Mouse (Mus musculus) MEL-GATA-1-ER (cell line): Measurements from ENCODE around the gene Cpped1.

Source experiments
- DNase-seq: peaks from one replicate; pipeline ENCODE4 v3.0.0-alpha.2; 2012; ENCODE audit warnings: low read depth; ENCODE audit errors: extremely low read depth

Gene Cpped1

DNA sequence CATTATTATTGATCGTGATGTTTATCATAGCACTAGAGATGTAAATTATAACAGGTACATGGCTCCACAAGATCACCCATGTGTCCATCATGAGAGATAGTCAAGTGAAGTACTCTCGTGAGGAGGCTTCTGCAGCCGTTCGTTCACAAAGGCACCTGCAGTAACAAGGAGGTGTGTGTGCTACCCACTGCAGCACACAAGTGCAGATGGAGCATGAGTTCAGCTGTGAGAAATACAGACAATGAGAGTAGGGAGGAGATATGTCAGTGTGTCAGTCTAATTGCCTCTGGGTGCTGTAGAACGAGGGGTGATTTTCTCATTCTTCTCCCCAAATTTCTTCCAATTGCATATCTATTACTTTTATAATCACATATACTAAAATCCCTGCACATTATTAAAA is 63.9 kb downstream of the Cpped1 start:
- DNase-seq: no peak

DNA sequence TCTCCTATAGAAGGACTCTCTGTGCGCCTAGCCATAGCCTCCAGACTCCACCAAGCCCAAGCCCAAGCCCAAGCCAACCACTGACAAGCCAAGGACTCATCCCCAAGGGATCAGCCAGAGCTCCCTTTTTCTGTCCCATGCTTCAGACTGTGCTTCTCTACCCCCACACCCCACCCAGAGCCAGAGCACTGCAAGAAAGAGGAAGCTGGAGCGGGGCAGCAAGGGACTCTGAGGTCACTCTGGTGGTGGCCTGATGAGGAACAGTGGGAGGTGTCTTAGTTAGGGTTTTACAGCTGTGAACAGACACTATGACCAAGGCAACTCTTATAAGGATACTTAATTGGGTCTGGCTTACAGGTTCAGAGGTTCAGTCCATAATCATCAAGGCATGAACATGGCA is 65.8 kb downstream of the Cpped1 start:
- DNase-seq: peak; percentile 43

DNA sequence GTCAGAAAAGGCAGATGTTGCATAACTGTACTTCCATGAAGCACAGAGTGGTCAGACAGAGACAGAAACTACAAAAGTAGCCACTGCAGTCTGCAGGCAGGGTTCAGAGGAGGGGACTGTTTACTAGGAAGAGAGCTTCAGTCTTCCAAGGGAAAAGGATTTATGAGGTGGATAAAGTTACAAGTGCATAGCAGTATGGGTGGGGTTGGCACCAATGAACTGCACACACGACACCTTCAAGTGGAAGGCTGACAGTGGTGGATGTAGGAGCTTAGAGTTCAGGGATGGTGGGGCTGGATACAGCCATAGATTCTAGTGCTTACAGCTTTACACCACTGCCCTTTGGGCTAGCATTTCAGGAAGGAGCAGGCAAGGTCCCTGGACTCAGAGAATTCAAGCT is 75.8 kb downstream of the Cpped1 start:
- DNase-seq: no peak

DNA sequence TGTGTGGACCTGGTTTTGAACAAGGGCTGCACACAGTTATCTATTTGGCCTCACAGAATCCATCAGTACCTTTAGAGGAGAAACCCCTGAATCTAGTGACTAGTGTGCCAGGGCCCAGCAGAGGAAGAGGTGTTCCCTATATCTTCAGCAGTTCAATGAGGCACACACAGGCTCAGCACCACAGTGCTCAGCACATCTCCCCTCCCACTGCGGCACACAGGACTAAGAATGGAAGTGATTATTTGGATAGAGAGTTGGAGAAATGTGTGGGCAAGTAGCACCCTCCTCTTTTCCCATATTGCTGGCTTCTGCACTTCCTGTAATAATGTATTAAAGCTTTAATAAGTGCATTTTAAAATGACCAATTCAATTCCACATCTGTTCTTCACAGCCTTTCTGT is 80.4 kb downstream of the Cpped1 start:
- no peak for DNase-seq

DNA sequence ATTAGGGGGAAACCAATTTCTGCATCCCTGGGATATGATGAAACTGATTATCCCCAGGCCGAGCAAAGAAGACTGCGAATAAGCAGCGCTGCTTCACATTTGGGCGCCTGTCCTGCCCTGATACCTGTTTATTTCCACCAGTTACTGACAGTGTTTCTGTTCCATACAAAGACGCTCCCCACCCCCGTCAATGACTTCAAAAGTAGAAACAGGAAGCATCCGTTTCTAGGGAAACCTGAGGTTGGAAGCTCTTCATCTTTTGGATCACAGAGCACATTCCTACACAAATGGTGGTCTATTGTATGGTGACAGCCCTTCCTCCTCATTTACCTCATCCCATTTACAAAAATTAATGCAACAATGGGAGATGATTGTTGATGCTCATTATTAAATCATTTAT is 84.4 kb downstream of the Cpped1 start:
- no peak for DNase-seq

DNA sequence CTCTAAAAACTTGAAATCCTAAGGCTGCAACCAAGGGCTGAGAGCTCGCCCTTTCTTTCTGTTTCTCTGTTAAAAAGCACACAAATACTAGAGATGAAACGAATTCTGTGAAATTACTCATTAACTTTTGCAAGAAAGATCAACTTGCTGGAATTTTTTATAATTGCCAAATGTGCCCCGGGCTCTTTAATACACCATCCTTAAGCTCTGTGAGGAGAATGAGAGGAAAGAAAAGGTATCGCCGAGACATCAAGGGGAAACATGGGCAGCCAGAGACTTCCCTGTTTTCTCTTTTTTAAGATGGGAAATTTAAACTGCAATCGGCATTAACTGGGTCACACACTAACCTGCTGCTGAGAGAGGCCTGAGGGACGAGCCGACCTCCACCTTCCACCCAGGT is 84.9 kb downstream of the Cpped1 start:
- no peak for DNase-seq

DNA sequence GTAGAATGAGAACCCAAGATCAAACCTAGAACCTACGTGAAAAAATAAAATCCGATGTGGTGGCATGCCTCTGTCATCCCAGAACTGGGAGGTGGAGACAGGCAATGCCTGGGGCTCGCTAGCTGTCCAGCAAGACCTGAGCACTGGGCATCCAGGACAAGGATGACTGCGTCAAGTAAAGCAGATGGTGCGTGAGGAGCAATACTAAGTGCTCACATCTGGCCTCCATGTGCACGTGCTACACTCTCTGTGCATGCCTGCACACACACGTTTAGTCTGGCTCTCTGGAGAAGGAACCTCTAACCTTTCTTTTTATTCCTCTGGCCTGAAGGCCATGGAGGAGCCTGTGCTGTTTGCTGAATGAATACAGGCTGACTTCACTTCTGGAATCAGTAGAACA is 88.5 kb downstream of the Cpped1 start:
- no peak for DNase-seq

DNA sequence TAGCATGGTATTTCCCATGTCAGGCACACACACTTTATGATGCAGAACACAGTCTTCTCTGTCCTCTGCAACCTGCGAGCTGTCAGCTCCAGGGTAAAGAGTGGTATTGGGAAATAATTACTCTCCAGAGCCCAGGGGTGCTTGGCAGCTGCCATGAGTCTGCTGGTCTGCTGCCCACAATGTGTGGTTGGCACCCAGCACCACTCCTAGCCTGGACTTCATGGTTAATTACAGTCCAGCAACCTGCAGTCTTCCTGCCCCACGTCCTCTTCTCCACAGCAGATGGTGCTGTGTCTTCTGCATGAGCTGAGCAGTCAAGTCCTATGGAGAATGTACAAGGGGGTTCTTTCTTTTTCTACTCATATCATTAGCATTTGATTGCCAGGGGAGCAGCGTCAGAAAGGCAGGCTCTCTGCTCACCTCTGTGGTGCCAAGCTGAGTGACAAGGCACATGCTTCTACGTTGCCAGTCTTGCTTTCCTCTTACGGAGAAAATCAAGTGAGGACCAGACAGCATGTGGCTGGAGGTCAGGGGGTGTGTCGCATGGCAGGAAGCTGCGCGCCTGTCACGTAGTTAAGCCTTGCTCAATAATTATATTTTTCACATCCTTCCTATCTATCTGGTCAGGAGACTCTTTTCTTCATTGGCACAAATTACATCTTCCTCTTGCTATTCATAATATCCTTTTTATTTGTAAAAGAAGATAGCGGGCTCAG is 94.2 kb downstream of the Cpped1 start:
- no peak for DNase-seq

DNA sequence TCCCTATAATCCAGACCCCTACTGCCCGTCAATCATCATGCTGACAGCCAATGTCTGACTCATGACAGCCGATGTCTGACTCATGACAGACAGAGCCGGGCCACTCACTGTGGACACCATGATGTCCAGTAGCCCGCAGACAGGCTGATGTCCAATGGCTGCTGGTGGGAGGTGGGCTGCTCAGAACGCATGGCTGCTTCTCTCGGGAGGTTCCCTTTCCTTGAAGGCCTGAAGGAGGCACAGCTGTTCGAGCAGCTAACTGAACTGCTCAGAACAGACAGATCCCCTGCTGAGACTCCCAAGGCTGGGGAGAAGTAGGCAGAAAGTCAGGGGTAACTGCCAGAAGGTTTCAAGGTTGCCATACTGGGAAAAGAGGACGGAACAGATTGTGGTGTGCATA is 97.1 kb downstream of the Cpped1 start:
- DNase-seq: no peak

DNA sequence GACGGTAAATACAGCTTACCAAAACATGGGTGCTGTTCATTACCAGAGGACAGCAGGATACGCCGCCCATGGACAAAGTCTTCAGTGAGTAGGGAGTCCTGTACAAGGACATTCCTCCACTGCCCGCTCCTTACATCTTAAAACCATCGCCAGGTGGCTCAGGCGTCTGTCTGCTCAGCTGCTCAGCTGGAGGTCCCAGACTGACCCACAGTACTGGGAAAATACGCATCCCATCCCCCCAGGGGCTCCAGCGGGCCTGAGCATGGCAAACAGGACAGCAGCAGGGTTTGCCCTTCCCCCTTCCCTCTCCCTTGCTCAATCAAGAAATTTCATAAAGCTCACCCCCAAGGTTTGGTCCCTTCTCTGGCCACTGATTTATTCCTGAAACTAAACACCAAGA is 99.6 kb downstream of the Cpped1 start:
- no peak for DNase-seq

DNA sequence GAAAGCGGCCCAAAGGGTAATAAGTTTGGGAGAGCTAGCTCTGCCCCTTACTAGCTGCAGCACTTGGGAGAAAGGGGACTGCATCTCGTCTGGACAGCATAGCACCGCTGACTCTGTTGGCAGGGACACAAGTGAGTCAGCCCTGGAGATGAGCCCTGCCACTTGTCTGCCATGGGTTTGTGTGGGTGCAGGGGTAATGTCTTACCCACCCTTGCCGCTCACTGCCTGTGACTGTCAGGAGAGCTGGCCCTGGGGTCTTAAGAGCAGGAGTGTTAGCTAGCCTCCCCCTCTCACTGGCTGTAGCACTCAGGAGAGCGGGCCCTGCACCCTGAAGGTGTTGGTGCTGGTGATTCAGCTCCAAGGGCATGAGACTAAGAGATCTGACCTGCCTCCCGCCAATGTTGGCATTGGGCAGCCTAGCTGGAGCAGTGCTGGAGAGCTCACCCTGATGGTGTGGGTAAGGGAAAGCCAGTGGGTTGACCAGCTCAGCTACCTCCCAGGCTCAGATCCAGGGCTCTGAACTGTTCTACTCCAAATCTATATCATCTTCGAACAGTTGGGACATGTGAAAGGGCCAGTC is 107.2 kb downstream of the Cpped1 start:
- no peak for DNase-seq

DNA sequence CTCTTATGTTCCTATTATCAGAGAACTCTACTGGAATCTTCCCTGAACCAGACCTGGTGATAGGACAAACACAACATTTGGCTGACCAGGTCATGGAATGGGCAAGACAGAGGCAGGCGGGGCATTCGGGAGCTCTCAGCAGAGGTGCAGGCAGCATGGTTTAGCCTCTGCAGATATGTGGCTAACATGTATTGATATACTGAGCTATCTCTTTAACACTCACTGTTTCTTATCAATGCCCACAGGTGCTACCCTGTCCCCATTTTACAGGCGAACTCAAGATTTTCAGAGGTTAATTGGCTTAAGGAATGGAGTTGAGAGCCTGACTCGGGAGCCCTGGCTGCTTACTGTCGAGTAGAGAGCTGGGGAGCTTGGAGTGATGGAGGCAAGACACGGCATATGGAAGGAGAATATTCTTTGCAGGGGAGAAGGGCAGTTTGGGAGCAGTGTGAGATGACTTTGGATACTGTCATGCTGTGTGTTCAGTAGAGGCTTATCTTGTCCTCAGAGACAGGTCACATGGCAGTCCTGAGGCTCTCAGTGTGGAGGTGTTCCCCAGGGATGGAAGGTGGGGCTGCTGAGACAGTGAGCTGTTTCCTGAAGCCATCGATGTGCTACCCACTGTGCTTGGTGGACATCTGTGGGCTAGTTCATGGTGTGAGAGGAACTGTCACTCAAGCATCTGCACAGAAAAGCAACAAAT is 113.3 kb downstream of the Cpped1 start:
- DNase-seq: no peak

DNA sequence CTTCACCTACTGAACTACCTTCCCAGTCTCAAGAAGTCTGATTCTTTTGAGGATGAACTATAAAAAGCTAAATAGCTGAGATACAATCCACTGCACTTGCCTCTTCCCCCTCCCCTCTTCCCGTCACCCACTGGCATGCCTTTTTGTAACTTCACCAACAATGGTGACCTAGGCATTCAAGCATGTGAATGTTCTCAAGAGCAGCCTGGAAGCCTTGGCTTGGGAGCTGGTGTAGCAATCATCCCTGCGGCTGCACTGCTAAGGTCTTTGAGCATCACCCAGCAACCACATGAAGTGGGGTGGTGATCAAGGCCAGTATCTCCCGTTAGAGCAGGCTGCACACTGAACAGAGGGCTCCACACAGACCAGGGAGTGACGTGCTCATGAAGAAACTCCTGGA is 114.6 kb downstream of the Cpped1 start:
- DNase-seq: no peak

DNA sequence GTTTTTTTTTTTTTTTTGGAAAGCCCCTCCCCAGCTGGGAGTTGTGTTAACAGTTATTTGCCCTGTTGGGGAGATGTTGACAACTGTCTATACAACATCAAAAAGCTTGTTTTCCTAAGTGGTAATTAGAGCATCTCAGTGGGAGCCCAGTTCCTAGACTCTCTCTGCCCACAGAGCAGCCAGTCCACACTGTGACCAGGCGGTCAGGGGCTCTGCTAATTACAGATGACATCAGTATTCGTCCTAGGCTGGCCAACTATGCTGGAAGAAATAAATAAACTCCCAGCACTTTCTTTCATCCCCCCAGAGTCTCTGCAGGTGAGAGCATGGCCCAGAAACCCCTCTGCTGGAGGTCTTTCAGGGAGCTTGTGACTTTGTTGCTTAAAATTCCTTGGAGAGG is 115.9 kb downstream of the Cpped1 start:
- DNase-seq: no peak

DNA sequence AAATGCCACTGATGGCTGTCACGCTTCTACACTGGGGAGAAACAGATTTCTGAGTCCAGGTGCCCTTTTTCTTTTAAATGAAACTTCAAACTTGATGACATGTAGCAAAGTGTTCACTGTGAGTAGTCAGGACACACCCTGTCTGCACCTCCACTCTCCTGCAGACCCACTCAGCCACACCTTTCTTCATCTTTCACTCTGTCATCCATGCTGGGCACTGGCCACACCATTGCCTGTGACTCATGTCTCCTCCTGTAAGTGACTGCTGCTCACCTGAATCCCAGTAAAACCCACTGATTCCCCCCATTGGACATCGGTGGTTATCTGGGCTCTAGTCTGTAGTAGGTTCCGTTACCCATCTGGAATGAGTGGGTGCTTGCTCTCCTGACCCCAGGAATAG is 118.8 kb downstream of the Cpped1 start:
- DNase-seq: no peak

DNA sequence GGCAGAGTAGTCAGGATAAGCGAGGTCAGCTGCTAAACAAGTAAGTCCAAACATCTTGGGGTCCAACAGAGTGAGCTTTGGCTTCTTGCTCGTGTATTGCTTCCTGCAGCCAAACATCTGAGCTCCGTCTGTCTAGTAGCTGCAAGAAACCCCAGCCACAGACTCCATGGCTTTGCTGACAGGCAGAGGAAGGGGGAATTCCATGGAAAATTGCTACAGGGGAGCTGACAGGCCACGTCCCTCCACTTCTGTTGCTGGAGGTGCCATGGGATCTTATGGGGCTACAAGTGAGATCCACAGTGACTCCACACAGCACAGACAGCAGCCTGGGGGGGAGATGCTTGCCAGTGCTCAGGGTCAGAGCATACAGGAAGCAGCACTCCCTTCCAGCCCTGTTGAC is 123.4 kb downstream of the Cpped1 start:
- no peak for DNase-seq

DNA sequence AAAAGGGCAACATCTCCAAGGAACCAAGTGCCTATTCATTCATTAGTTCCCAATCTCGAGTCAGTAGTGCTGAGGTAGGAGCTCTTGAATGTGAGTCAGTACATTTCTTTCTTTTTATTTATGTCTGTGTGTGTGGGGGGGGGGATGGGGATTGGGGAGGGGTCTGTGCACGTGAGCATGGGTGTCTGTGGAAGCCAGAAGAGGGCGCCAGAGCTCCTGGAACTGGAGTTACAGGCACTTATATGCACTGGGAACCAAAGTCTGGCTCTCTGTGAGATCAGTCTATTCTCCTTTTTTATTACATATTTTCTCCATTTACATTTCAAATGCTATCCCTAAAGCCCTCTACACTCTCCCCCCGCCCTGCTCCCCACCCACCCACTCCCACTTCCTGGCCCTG is 124.9 kb downstream of the Cpped1 start:
- no peak for DNase-seq

DNA sequence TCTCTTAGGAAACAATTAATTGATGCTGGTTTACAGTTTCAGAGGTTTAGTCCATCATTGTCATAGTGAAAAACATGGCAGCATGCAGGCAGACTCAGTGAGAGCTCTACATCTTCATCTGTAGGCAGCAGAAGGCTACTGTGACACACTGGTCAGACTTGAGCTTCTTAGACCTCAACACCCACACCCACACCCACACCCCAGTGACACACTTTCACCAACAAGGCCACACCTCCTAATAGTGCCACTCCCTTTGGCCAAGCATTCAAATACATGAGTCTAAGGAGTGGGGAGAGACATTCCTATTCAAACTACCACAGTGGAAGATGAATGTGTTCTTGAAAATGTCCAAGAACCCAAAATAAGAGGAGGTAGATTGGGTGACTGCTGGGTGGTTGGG is 125.9 kb downstream of the Cpped1 start:
- no peak for DNase-seq

DNA sequence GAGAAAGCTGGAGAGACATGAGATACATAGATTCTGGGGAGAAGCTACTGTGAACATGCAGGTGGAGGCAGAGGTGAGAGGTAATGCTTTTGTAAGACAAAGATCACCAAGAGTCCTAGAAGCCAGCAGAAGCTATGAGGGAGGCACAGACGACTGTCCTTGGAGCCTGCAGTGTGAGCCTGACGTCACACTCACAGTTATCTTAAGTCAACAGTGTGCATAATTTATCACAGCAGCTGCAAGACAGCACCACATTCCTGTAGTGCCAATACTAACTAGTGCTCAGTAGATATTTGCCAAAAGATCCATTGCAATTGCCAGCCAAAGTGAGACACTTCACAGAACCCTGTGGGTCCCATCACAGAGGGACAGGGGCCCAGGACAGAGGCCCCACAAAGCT is 127.2 kb downstream of the Cpped1 start:
- DNase-seq: no peak

DNA sequence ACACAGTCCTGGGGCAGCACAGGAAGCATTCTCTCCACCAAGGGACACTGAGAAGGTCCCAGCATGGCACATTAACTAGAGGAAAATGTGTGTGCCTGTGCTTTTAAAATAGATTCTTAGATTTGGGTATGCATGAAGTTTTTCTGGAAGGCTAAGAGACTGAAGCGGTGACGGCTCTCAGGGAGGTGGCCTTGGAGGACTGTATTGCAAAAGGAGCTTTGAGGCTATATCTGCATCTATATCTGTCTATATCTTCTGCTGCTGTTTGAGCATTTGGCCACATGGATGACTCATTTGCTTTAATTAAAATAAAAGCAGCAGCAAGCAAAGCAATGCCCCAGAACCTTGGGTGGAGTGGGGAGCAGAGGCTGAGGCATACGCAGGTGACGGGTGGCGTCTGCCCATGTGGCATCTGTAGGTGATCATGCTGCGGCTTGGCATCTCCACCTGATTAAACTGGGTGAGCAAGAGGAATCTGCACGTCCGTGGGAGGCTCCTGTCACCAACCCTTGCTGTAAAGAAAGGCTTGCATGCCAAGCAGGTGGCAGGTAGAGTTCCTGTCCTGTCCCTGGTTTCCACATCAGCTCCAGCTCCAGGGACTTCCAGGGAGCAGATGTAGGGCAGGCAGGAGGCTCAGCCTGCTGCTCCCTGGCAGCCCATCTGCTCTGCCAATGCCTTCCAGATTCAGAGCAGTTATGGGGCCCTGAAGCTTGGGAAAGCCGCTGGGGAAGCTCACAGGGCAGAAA is 130.4 kb downstream of the Cpped1 start:
- DNase-seq: no peak

DNA sequence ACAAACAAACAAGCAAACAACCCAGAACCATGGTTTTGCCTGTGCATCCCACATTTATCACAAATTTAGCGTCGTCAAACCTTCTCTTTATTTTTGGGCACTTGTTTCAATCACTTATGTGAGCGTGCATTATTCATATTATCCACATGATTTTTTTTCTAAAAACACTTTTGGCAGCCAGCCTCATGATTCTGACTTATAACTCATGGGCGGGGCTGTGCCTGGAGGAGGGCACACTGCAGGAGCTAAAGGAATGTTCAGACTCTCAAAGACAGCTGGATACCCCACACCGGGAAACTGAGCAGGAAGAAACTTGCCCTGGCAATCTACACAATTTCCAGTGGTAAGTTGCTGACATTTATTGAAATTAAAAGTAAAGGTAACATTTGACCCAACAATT is 131.1 kb downstream of the Cpped1 start:
- no peak for DNase-seq

DNA sequence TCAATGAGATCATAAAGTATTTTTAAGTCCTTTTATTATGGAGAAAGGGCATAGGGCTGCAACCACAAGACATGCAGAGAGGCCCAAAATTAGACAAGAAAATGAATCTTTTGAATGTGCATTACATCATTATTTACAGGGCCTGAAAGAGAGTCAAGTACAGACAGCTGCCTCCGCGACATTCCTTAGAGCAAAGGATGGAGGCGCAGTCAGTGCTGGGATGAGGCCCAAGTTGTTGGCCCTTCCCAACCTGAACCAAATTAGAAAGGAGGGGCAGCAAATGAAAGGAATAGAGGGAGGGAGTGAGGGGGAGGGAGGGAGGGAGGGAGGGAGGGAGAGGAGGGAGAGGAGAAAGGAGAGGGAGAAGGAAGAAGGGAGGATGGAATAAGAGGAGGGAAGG is 132.7 kb downstream of the Cpped1 start:
- no peak for DNase-seq
